Comparison of ENCODE assay signal across 9 mouse cellular contexts in genomic region chr19:5910221-5910620, GRCm38 (mm10). TPM values are rescaled to one million over a fixed set of nuclear protein-coding genes. Genes with fewer than 3 reads are reported as not detected.
DNase-seq lines count a peak whose midpoint lies in the region; ATAC-seq and TF ChIP-seq lines count a peak whose summit lies in the region.
"Had no signal": no experiment of that assay in that cellular context is flagged by ENCODE, and none has a peak within 500 bp of the region (broad histone marks: within the 10 kb centered on the region; RNA-seq: fewer than 3 reads in every experiment).

No protein-coding gene starts in this region.

- ATAC-seq in lung, postnatal 0 days, result no peak
- ATAC-seq in liver, embryonic 13.5 days (ENCODE audit: low read depth), result no peak
- no peak for ATAC-seq in stomach, embryonic 16.5 days (ENCODE audit: insufficient read depth, low FRiP score)
- ATAC-seq in megakaryocyte progenitor cell, adult 5-6 weeks (replicated peaks; ENCODE audit: poor library complexity), result no peak

- TF ChIP-seq EP300 in lung, postnatal 0 days (IDR thresholded peaks at IDR 0.05), result no peak

- H3K4me3 ChIP-seq in lung, postnatal 0 days (ENCODE audit: low read depth, low read length), result no peak overlapping the region
- peak overlapping the region; percentile 27; the same call in 1 of the 2 replicates for H3K4me3 ChIP-seq in liver, embryonic 13.5 days (replicated peaks)
- H3K4me3 ChIP-seq in stomach, embryonic 16.5 days (replicated peaks; ENCODE audit: low read length), result peak overlapping the region; percentile 15; the same call in 1 of the 2 replicates

- 33% methylated on average over 6 of the region's 6 CpGs for WGBS in lung, postnatal 0 days
- 66% methylated on average over 6 of the region's 6 CpGs for WGBS in liver, embryonic 13.5 days (ENCODE audit: insufficient replicate concordance)
- WGBS in stomach, embryonic 16.5 days, result 40% methylated on average over 6 of the region's 6 CpGs

- TF ChIP-seq CTCF in lung, postnatal 0 days (IDR thresholded peaks at IDR 0.05), result peak; percentile 54

- no peak overlapping the region for H3K9ac ChIP-seq in lung, postnatal 0 days (replicated peaks; ENCODE audit: low read depth)
- H3K9ac ChIP-seq in liver, embryonic 13.5 days, result peak overlapping the region; percentile 40; the same call in 1 of the 2 replicates
- peak overlapping the region; percentile 38; the same call in 1 of the 2 replicates for H3K9ac ChIP-seq in stomach, embryonic 16.5 days (ENCODE audit: low read length)

- H3K4me1 ChIP-seq in lung, postnatal 0 days (ENCODE audit: insufficient read depth, low read depth, low read length), result peaks cover 7% of the 10 kb centered on the region; the same call in 1 of the 2 replicates
- H3K4me1 ChIP-seq in liver, embryonic 13.5 days (replicated peaks), result peaks cover 54% of the 10 kb centered on the region
- H3K4me1 ChIP-seq in stomach, embryonic 16.5 days (ENCODE audit: control insufficient read depth, insufficient read depth, low read length), result peaks cover 25% of the 10 kb centered on the region

- no peak overlapping the region for H3K27ac ChIP-seq in lung, postnatal 0 days (ENCODE audit: low read length)
- H3K27ac ChIP-seq in liver, embryonic 13.5 days, result peak overlapping the region; percentile 49; the same call in 1 of the 2 replicates
- H3K27ac ChIP-seq in stomach, embryonic 16.5 days (ENCODE audit: low read length), result peak overlapping the region; percentile 4; the same call in 1 of the 2 replicates

- DNase-seq in cerebellum, postnatal 10 days, result peak; percentile 75 to 76
- DNase-seq in cerebellum, adult 11-12 months, result no peak
- no peak for DNase-seq in lung, postnatal 0 days (ENCODE audit: low spot score)
- DNase-seq in lung, postnatal 10 days, result no peak
- no peak for DNase-seq in liver, embryonic 13.5 days
- DNase-seq in right cerebral cortex, adult 18-20 months, result no peak
- DNase-seq: adrenal gland, postnatal 25 days had no signal

- H3K36me3 ChIP-seq in lung, postnatal 0 days (ENCODE audit: insufficient read depth, low read length), result peaks cover 11% of the 10 kb centered on the region; the same call in 1 of the 2 replicates
- peaks cover 35% of the 10 kb centered on the region for H3K36me3 ChIP-seq in liver, embryonic 13.5 days
- H3K36me3 ChIP-seq in stomach, embryonic 16.5 days (ENCODE audit: control insufficient read depth, insufficient read depth, low read length), result peaks cover 7% of the 10 kb centered on the region

- H3K27me3 ChIP-seq in lung, postnatal 0 days (replicated peaks; ENCODE audit: insufficient read depth, low read length), result no peaks in the 10 kb centered on the region
- H3K27me3 ChIP-seq in liver, embryonic 13.5 days, result no peaks in the 10 kb centered on the region
- H3K27me3 ChIP-seq in stomach, embryonic 16.5 days (ENCODE audit: control insufficient read depth, insufficient read depth, low read length), result no peaks in the 10 kb centered on the region

- peak overlapping the region; percentile 25; the same call in 1 of the 2 replicates for H3K4me2 ChIP-seq in lung, postnatal 0 days (replicated peaks; ENCODE audit: low read depth, low read length)
- H3K4me2 ChIP-seq in liver, embryonic 13.5 days, result peak overlapping the region; percentile 89
- H3K4me2 ChIP-seq in stomach, embryonic 16.5 days (ENCODE audit: low read depth, low read length), result peak overlapping the region; percentile 35

- no peaks in the 10 kb centered on the region for H3K9me3 ChIP-seq in lung, postnatal 0 days (ENCODE audit: low read length)
- H3K9me3 ChIP-seq in liver, embryonic 13.5 days (replicated peaks), result no peaks in the 10 kb centered on the region
- H3K9me3 ChIP-seq in stomach, embryonic 16.5 days (replicated peaks; ENCODE audit: control insufficient read depth, low read length), result no peaks in the 10 kb centered on the region

RNA-seq across cellular contexts. Expression of gene Dpf2, which starts 2.6 kb away (rescaled TPM):
- polyA plus RNA-seq in lung, postnatal 0 days (2015; fragmentation: Nextera tagmentation; extraction: Ambion mirVana), result 77.7 and 78.0 TPM in 2 replicates
- polyA plus RNA-seq in liver, embryonic 13.5 days (2015; fragmentation: Nextera tagmentation; extraction: Ambion mirVana), result 56.7 and 60.0 TPM in 2 replicates
- 117 and 127 TPM in 2 replicates for polyA plus RNA-seq in stomach, embryonic 16.5 days (2015; fragmentation: Nextera tagmentation; extraction: Ambion mirVana)
- 47.6 and 50.3 TPM in 2 replicates for total RNA-seq in megakaryocyte progenitor cell, adult 5-6 weeks (2015)
- 65.1 and 83.0 TPM in 2 replicates for total RNA-seq in megakaryocyte progenitor cell, adult 5-6 weeks (2017)

RNA-seq across cellular contexts. Expression of gene Cdc42ep2, which starts 14.4 kb away (rescaled TPM):
- 21.3 and 23.2 TPM in 2 replicates for polyA plus RNA-seq in lung, postnatal 0 days (2015; fragmentation: Nextera tagmentation; extraction: Ambion mirVana)
- polyA plus RNA-seq in liver, embryonic 13.5 days (2015; fragmentation: Nextera tagmentation; extraction: Ambion mirVana), result 2.7 and 3.0 TPM in 2 replicates
- 13.4 and 13.9 TPM in 2 replicates for polyA plus RNA-seq in stomach, embryonic 16.5 days (2015; fragmentation: Nextera tagmentation; extraction: Ambion mirVana)
- not detected in 2 replicates for total RNA-seq in megakaryocyte progenitor cell, adult 5-6 weeks (2015)
- total RNA-seq in megakaryocyte progenitor cell, adult 5-6 weeks (2017), result 0.07 TPM in 1 of 2 replicates, not detected in the other

RNA-seq across cellular contexts. Expression of gene Tigd3, which starts 16.3 kb away (rescaled TPM):
- 1.3 and 1.5 TPM in 2 replicates for polyA plus RNA-seq in lung, postnatal 0 days (2015; fragmentation: Nextera tagmentation; extraction: Ambion mirVana)
- 2.5 TPM in 2 replicates for polyA plus RNA-seq in liver, embryonic 13.5 days (2015; fragmentation: Nextera tagmentation; extraction: Ambion mirVana)
- polyA plus RNA-seq in stomach, embryonic 16.5 days (2015; fragmentation: Nextera tagmentation; extraction: Ambion mirVana), result 1.7 and 1.8 TPM in 2 replicates
- 0.32 and 0.81 TPM in 2 replicates for total RNA-seq in megakaryocyte progenitor cell, adult 5-6 weeks (2015)
- 1.5 and 2.8 TPM in 2 replicates for total RNA-seq in megakaryocyte progenitor cell, adult 5-6 weeks (2017)

RNA-seq across cellular contexts. Expression of gene Slc25a45, which starts 32.6 kb away (rescaled TPM):
- polyA plus RNA-seq in lung, postnatal 0 days (2015; fragmentation: Nextera tagmentation; extraction: Ambion mirVana), result 8.4 and 10.2 TPM in 2 replicates
- 5.7 and 6.8 TPM in 2 replicates for polyA plus RNA-seq in liver, embryonic 13.5 days (2015; fragmentation: Nextera tagmentation; extraction: Ambion mirVana)
- 5.1 and 5.5 TPM in 2 replicates for polyA plus RNA-seq in stomach, embryonic 16.5 days (2015; fragmentation: Nextera tagmentation; extraction: Ambion mirVana)
- 28.7 and 30.5 TPM in 2 replicates for total RNA-seq in megakaryocyte progenitor cell, adult 5-6 weeks (2015)
- total RNA-seq in megakaryocyte progenitor cell, adult 5-6 weeks (2017), result 30.2 and 39.5 TPM in 2 replicates

RNA-seq across cellular contexts. Expression of gene Frmd8, which starts 35.1 kb away (rescaled TPM):
- 33.9 and 35.1 TPM in 2 replicates for polyA plus RNA-seq in lung, postnatal 0 days (2015; fragmentation: Nextera tagmentation; extraction: Ambion mirVana)
- polyA plus RNA-seq in liver, embryonic 13.5 days (2015; fragmentation: Nextera tagmentation; extraction: Ambion mirVana), result 13.9 and 15.8 TPM in 2 replicates
- polyA plus RNA-seq in stomach, embryonic 16.5 days (2015; fragmentation: Nextera tagmentation; extraction: Ambion mirVana), result 27.4 and 29.5 TPM in 2 replicates
- total RNA-seq in megakaryocyte progenitor cell, adult 5-6 weeks (2015), result 15.7 and 16.3 TPM in 2 replicates
- 16.2 and 17.7 TPM in 2 replicates for total RNA-seq in megakaryocyte progenitor cell, adult 5-6 weeks (2017)

Comparison
In these comparisons a context has a peak if more than half of its experiments do, and no peak if none do; other contexts are left out.
1. DNase-seq: peak in cerebellum, postnatal 10 days (2 of 2); none in cerebellum, adult 11-12 months (single experiment), lung, postnatal 0 days (single experiment), lung, postnatal 10 days (single experiment), liver, embryonic 13.5 days (single experiment) and right cerebral cortex, adult 18-20 months (single experiment).
2. H3K4me2 ChIP-seq: peak in every context shown above with its lines; median percentile 89 in liver, embryonic 13.5 days; 35 in stomach, embryonic 16.5 days; 25 in lung, postnatal 0 days.